Comparison of ENCODE assay signal across 9 mouse cellular contexts in genomic region chr8:84985049-84985683, GRCm38 (mm10). TPM values are rescaled to one million over a fixed set of nuclear protein-coding genes. Genes with fewer than 3 reads are reported as not detected.
DNase-seq lines count a peak whose midpoint lies in the region; ATAC-seq and TF ChIP-seq lines count a peak whose summit lies in the region.
"Had no signal": no experiment of that assay in that cellular context is flagged by ENCODE, and none has a peak within 500 bp of the region (broad histone marks: within the 10 kb centered on the region; RNA-seq: fewer than 3 reads in every experiment).

No protein-coding gene starts in this region.

- no peak for ATAC-seq in forebrain, embryonic 11.5 days (replicated peaks; ENCODE audit: low FRiP score)
- ATAC-seq in neural tube, embryonic 12.5 days (ENCODE audit: low FRiP score, low read depth) = no peak

- WGBS in heart, embryonic 10.5 days = 1% methylated on average over 23 of the region's 23 CpGs
- 1% methylated on average over 23 of the region's 23 CpGs for WGBS in forebrain, embryonic 11.5 days
- 1% methylated on average over 23 of the region's 23 CpGs for WGBS in liver, adult 2 months
- WGBS in neural tube, embryonic 12.5 days = under 1% methylated on average over 23 of the region's 23 CpGs

- peak overlapping the region; percentile 57 for H3K9ac ChIP-seq in forebrain, embryonic 11.5 days (ENCODE audit: low read length)
- peak overlapping the region; percentile 62 for H3K9ac ChIP-seq in liver, adult 2 months (ENCODE audit: low read depth, low read length)
- H3K9ac ChIP-seq in neural tube, embryonic 12.5 days = peak overlapping the region; percentile 57

- intact Hi-C loops in heart, postnatal 10 days (cut with DNase I) = no loop called here

- H3K9me3 ChIP-seq in heart, embryonic 10.5 days = no peaks in the 10 kb centered on the region
- no peaks in the 10 kb centered on the region for H3K9me3 ChIP-seq in forebrain, embryonic 11.5 days (ENCODE audit: control insufficient read depth, low read length)
- H3K9me3 ChIP-seq in neural tube, embryonic 12.5 days = no peaks in the 10 kb centered on the region

- H3K4me2 ChIP-seq in forebrain, embryonic 11.5 days (ENCODE audit: low read depth, low read length, severe bottlenecking) = peak overlapping the region; percentile 99
- H3K4me2 ChIP-seq in neural tube, embryonic 12.5 days (replicated peaks) = peak overlapping the region; percentile 99

- peak overlapping the region; percentile 91 for H3K27ac ChIP-seq in heart, embryonic 10.5 days
- H3K27ac ChIP-seq in forebrain, embryonic 11.5 days (ENCODE audit: low read depth, low read length) = peak overlapping the region; percentile 25; the same call in 1 of the 2 replicates
- peak overlapping the region; percentile 50 for H3K27ac ChIP-seq in liver, adult 2 months (replicated peaks; ENCODE audit: insufficient read depth, low read depth, low read length)
- no peak overlapping the region for H3K27ac ChIP-seq in neural tube, embryonic 12.5 days

- DNase-seq in heart, embryonic 10.5 days (ENCODE audit: low spot score) = no peak
- DNase-seq in heart, postnatal 10 days = no peak
- peak; percentile 74 for DNase-seq in CD4-positive, CD25-positive, alpha-beta regulatory T cell, adult 2 months (ENCODE audit: low read depth, low spot score)
- DNase-seq in forebrain, embryonic 11.5 days (ENCODE audit: low spot score) = no peak
- no peak for DNase-seq in liver, adult 2 months (ENCODE audit: extremely low read depth, low read depth, low spot score)
- DNase-seq in adrenal gland, postnatal 25 days = no peak
- DNase-seq in adrenal gland, postnatal 4 days (ENCODE audit: low spot score in 2 of 2) = no peak

- TF ChIP-seq POLR2A in liver, adult 2 months (IDR thresholded peaks at IDR 0.05; ENCODE audit: extremely low read depth, insufficient read depth, low read length) = no peak

- H3K36me3 ChIP-seq in heart, embryonic 10.5 days = no peaks in the 10 kb centered on the region
- no peaks in the 10 kb centered on the region for H3K36me3 ChIP-seq in forebrain, embryonic 11.5 days (ENCODE audit: control insufficient read depth, insufficient read depth, low read length)
- no peaks in the 10 kb centered on the region for H3K36me3 ChIP-seq in liver, adult 2 months (ENCODE audit: control insufficient read depth, insufficient read depth, low read length)
- no peaks in the 10 kb centered on the region for H3K36me3 ChIP-seq in neural tube, embryonic 12.5 days

- peak overlapping the region; percentile 71 for H3K4me3 ChIP-seq in heart, embryonic 10.5 days
- peak overlapping the region; percentile 44 for H3K4me3 ChIP-seq in forebrain, embryonic 11.5 days (ENCODE audit: low read depth, low read length)
- H3K4me3 ChIP-seq in liver, adult 2 months (ENCODE audit: insufficient read depth, low read depth, low read length) = peak overlapping the region; percentile 53
- H3K4me3 ChIP-seq in neural tube, embryonic 12.5 days = peak overlapping the region; percentile 43

- H3K27me3 ChIP-seq in heart, embryonic 10.5 days (ENCODE audit: insufficient read depth, poor library complexity, severe bottlenecking) = peaks cover 44% of the 10 kb centered on the region
- peaks cover 18% of the 10 kb centered on the region; the same call in 1 of the 2 replicates for H3K27me3 ChIP-seq in forebrain, embryonic 11.5 days (ENCODE audit: control insufficient read depth, insufficient read depth, low read length)
- no peaks in the 10 kb centered on the region for H3K27me3 ChIP-seq in liver, adult 2 months (ENCODE audit: control insufficient read depth, insufficient read depth, low read length)
- peaks cover 43% of the 10 kb centered on the region for H3K27me3 ChIP-seq in neural tube, embryonic 12.5 days (replicated peaks)

- peaks cover 63% of the 10 kb centered on the region for H3K4me1 ChIP-seq in heart, embryonic 10.5 days
- peaks cover 26% of the 10 kb centered on the region for H3K4me1 ChIP-seq in forebrain, embryonic 11.5 days (replicated peaks; ENCODE audit: control insufficient read depth, insufficient read depth, low read length)
- H3K4me1 ChIP-seq in liver, adult 2 months (ENCODE audit: control insufficient read depth, insufficient read depth, low read length) = peaks cover 22% of the 10 kb centered on the region
- H3K4me1 ChIP-seq in neural tube, embryonic 12.5 days = peaks cover 29% of the 10 kb centered on the region

- no peaks in the 10 kb centered on the region for H3K79me2 ChIP-seq in liver, adult 2 months (ENCODE audit: control insufficient read depth, insufficient read depth, low read length)

- no peak for TF ChIP-seq CTCF in liver, adult 2 months (IDR thresholded peaks at IDR 0.05; ENCODE audit: low read depth, low read length)

RNA-seq across cellular contexts. Expression of gene Hook2, which starts 5.2 kb away (rescaled TPM):
- 8.4 and 14.7 TPM in 2 replicates for polyA plus RNA-seq in heart, embryonic 10.5 days (2016; fragmentation: Nextera tagmentation; extraction: Ambion mirVana)
- 1 to 10 TPM; 1.8 to 2.3 TPM for total RNA-seq in heart, postnatal 10 days (2021)
- polyA plus RNA-seq in forebrain, embryonic 11.5 days (2014; fragmentation: Nextera tagmentation; extraction: Ambion mirVana) = 14.8 and 15.5 TPM in 2 replicates
- 12.4 and 14.2 TPM in 2 replicates for total RNA-seq in liver, adult 2 months (2014; rRNA removed)
- 9.6 and 12.5 TPM in 2 replicates for polyA plus RNA-seq in liver, adult 2 months (2012; rRNA removed)
- 17.6 and 18.2 TPM in 2 replicates for polyA plus RNA-seq in neural tube, embryonic 12.5 days (2016; fragmentation: Nextera tagmentation; extraction: Ambion mirVana)
- total RNA-seq in adrenal gland, postnatal 25 days (2021) = 7.7 and 10.8 TPM in 2 replicates
- 10 to 100 TPM; 10.6 to 13.8 TPM for total RNA-seq in adrenal gland, postnatal 4 days (2021)

RNA-seq across cellular contexts. Expression of gene Junb, which starts 6.6 kb away (rescaled TPM):
- polyA plus RNA-seq in heart, embryonic 10.5 days (2016; fragmentation: Nextera tagmentation; extraction: Ambion mirVana) = 9.5 and 11.4 TPM in 2 replicates
- 10 to 100 TPM; 12.6 to 12.7 TPM for total RNA-seq in heart, postnatal 10 days (2021)
- 5.2 and 5.8 TPM in 2 replicates for polyA plus RNA-seq in forebrain, embryonic 11.5 days (2014; fragmentation: Nextera tagmentation; extraction: Ambion mirVana)
- 29.5 and 45.6 TPM in 2 replicates for total RNA-seq in liver, adult 2 months (2014; rRNA removed)
- polyA plus RNA-seq in liver, adult 2 months (2012; rRNA removed) = 12.3 and 17.9 TPM in 2 replicates
- 9.9 TPM in 2 replicates for polyA plus RNA-seq in neural tube, embryonic 12.5 days (2016; fragmentation: Nextera tagmentation; extraction: Ambion mirVana)
- 32.8 and 33.2 TPM in 2 replicates for total RNA-seq in adrenal gland, postnatal 25 days (2021)
- 10 to 100 TPM; 26.1 to 28.9 TPM for total RNA-seq in adrenal gland, postnatal 4 days (2021)

RNA-seq across cellular contexts. Expression of gene Rnaseh2a, which starts 15.6 kb away (rescaled TPM):
- 104 and 119 TPM in 2 replicates for polyA plus RNA-seq in heart, embryonic 10.5 days (2016; fragmentation: Nextera tagmentation; extraction: Ambion mirVana)
- 10 to 100 TPM; 53.4 to 55.4 TPM for total RNA-seq in heart, postnatal 10 days (2021)
- polyA plus RNA-seq in forebrain, embryonic 11.5 days (2014; fragmentation: Nextera tagmentation; extraction: Ambion mirVana) = 128 and 147 TPM in 2 replicates
- 17.1 and 24.5 TPM in 2 replicates for total RNA-seq in liver, adult 2 months (2014; rRNA removed)
- 25.6 and 28.3 TPM in 2 replicates for polyA plus RNA-seq in liver, adult 2 months (2012; rRNA removed)
- 78.4 and 85.2 TPM in 2 replicates for polyA plus RNA-seq in neural tube, embryonic 12.5 days (2016; fragmentation: Nextera tagmentation; extraction: Ambion mirVana)
- total RNA-seq in adrenal gland, postnatal 25 days (2021) = 101 and 159 TPM in 2 replicates
- 100 to 1,000 TPM; 122 to 138 TPM for total RNA-seq in adrenal gland, postnatal 4 days (2021)

RNA-seq across cellular contexts. Expression of gene Prdx2, which starts 15.8 kb away (rescaled TPM):
- polyA plus RNA-seq in heart, embryonic 10.5 days (2016; fragmentation: Nextera tagmentation; extraction: Ambion mirVana) = 810 and 835 TPM in 2 replicates
- 100 to 1,000 TPM; 689 to 769 TPM for total RNA-seq in heart, postnatal 10 days (2021)
- polyA plus RNA-seq in forebrain, embryonic 11.5 days (2014; fragmentation: Nextera tagmentation; extraction: Ambion mirVana) = 1,226 and 1,312 TPM in 2 replicates
- total RNA-seq in liver, adult 2 months (2014; rRNA removed) = 135 and 157 TPM in 2 replicates
- 110 and 142 TPM in 2 replicates for polyA plus RNA-seq in liver, adult 2 months (2012; rRNA removed)
- 1,247 and 1,331 TPM in 2 replicates for polyA plus RNA-seq in neural tube, embryonic 12.5 days (2016; fragmentation: Nextera tagmentation; extraction: Ambion mirVana)
- total RNA-seq in adrenal gland, postnatal 25 days (2021) = 496 and 624 TPM in 2 replicates
- 100 to 1,000 TPM; 617 to 655 TPM for total RNA-seq in adrenal gland, postnatal 4 days (2021)

RNA-seq across cellular contexts. Expression of gene Gm49661, which starts 15.9 kb away (rescaled TPM):
- not detected in 2 replicates for polyA plus RNA-seq in heart, embryonic 10.5 days (2016; fragmentation: Nextera tagmentation; extraction: Ambion mirVana)
- 1 to 10 TPM in 1 of 2 experiments, not detected in 1; 1.6 TPM for total RNA-seq in heart, postnatal 10 days (2021)
- polyA plus RNA-seq in forebrain, embryonic 11.5 days (2014; fragmentation: Nextera tagmentation; extraction: Ambion mirVana) = not detected in 2 replicates
- total RNA-seq in liver, adult 2 months (2014; rRNA removed) = not detected in 2 replicates
- polyA plus RNA-seq in liver, adult 2 months (2012; rRNA removed) = 1.0 TPM in 1 of 2 replicates, not detected in the other
- polyA plus RNA-seq in neural tube, embryonic 12.5 days (2016; fragmentation: Nextera tagmentation; extraction: Ambion mirVana) = not detected in 2 replicates
- 4.4 TPM in 1 of 2 replicates, not detected in the other for total RNA-seq in adrenal gland, postnatal 25 days (2021)
- total RNA-seq in adrenal gland, postnatal 4 days (2021) = not detected
- total RNA-seq: left cerebral cortex, postnatal 10 days had no signal
